In genomic region chr19:41907079-41907760, GRCm38 (mm10) we compare ENCODE assay signal across 14 mouse cellular contexts. TPM values are rescaled to one million over a fixed set of nuclear protein-coding genes. Genes with fewer than 3 reads are reported as not detected.
DNase-seq lines count a peak whose midpoint lies in the region; ATAC-seq and TF ChIP-seq lines count a peak whose summit lies in the region.
"Had no signal": no experiment of that assay in that cellular context is flagged by ENCODE, and none has a peak within 500 bp of the region (broad histone marks: within the 10 kb centered on the region; RNA-seq: fewer than 3 reads in every experiment).

No protein-coding gene starts in this region.

- no peaks in the 10 kb centered on the region for H3K4me1 ChIP-seq in lung, embryonic 14.5 days (ENCODE audit: insufficient read depth)
- peaks cover 46% of the 10 kb centered on the region for H3K4me1 ChIP-seq in liver, postnatal 0 days (ENCODE audit: insufficient read depth)

- peak; percentile 19 to 29 for DNase-seq in cerebellum, postnatal 25 days
- peak; percentile 80 for DNase-seq in lung, embryonic 14.5 days
- no peak for DNase-seq in lung, postnatal 25 days (ENCODE audit: low spot score)
- peak; percentile 66 for DNase-seq in kidney, adult 9 months
- peak; percentile 22 for DNase-seq in liver, postnatal 0 days
- DNase-seq in gastrocnemius, adult 8-10 months (ENCODE audit: low spot score in 2 of 2) = no peak
- no peak for DNase-seq in ovary, adult 18-20 months (ENCODE audit: low spot score)
- DNase-seq: adrenal gland, postnatal 10 days; cerebellum, adult 9-10 months; lung, adult 2 months; thymus, postnatal 25 days had no signal

- H3K9me3 ChIP-seq in lung, embryonic 14.5 days (ENCODE audit: low read depth, low read length) = no peaks in the 10 kb centered on the region
- H3K9me3 ChIP-seq in liver, postnatal 0 days (ENCODE audit: low read length) = no peaks in the 10 kb centered on the region

- no peak overlapping the region for H3K4me2 ChIP-seq in lung, embryonic 14.5 days
- peak overlapping the region; percentile 60 for H3K4me2 ChIP-seq in liver, postnatal 0 days (ENCODE audit: low read depth, low read length)

- no peaks in the 10 kb centered on the region for H3K36me3 ChIP-seq in lung, embryonic 14.5 days (ENCODE audit: insufficient read depth)
- H3K36me3 ChIP-seq in liver, postnatal 0 days (replicated peaks; ENCODE audit: insufficient read depth, low read length) = no peaks in the 10 kb centered on the region

- no peak for TF ChIP-seq CTCF in lung, embryonic 14.5 days (IDR thresholded peaks at IDR 0.05; ENCODE audit: low read depth)
- TF ChIP-seq CTCF in liver, postnatal 0 days (IDR thresholded peaks at IDR 0.05; ENCODE audit: low read depth) = no peak

- no peaks in the 10 kb centered on the region for H3K27me3 ChIP-seq in lung, embryonic 14.5 days (ENCODE audit: insufficient read depth, low read length)
- no peaks in the 10 kb centered on the region for H3K27me3 ChIP-seq in liver, postnatal 0 days (ENCODE audit: insufficient read depth, low read length)

- H3K4me3 ChIP-seq in lung, embryonic 14.5 days (ENCODE audit: low read depth, low read length) = no peak overlapping the region
- H3K4me3 ChIP-seq in liver, postnatal 0 days (ENCODE audit: low read depth, low read length) = peak overlapping the region; percentile 2; the same call in 1 of the 2 replicates
- H3K4me3 ChIP-seq: myocyte had no signal

- no peak for ATAC-seq in cerebellum, adult (ENCODE audit: insufficient number of reproducible peaks, low FRiP score, low TSS enrichment)
- ATAC-seq in lung, embryonic 14.5 days (ENCODE audit: insufficient read depth) = no peak
- peak; percentile 7; the same call in 1 of the 2 replicates for ATAC-seq in liver, postnatal 0 days
- ATAC-seq: hindbrain, embryonic 16.5 days had no signal

- WGBS in lung, embryonic 14.5 days = 16% methylated on average over 8 of the region's 8 CpGs
- 44% methylated on average over 8 of the region's 8 CpGs for WGBS in liver, postnatal 0 days (ENCODE audit: insufficient replicate concordance)

- H3K9ac ChIP-seq in lung, embryonic 14.5 days = no peak overlapping the region
- 0 out of 2 replicates have a peak overlapping the region, but pooled peaks have one; percentile 3 for H3K9ac ChIP-seq in liver, postnatal 0 days (replicated peaks)

- peak; percentile 74 for TF ChIP-seq EP300 in liver, postnatal 0 days (IDR thresholded peaks at IDR 0.05; ENCODE audit: low read depth)

- no peak overlapping the region for H3K27ac ChIP-seq in lung, embryonic 14.5 days (ENCODE audit: low read depth)
- H3K27ac ChIP-seq in liver, postnatal 0 days (ENCODE audit: low read depth) = peak overlapping the region; percentile 75

RNA-seq across cellular contexts. Expression of gene Pgam1, which starts 4.5 kb away (rescaled TPM):
- 662 and 692 TPM in 2 replicates for polyA plus RNA-seq in lung, embryonic 14.5 days (2014; fragmentation: Nextera tagmentation; extraction: Ambion mirVana)
- polyA plus RNA-seq in liver, postnatal 0 days (2015; fragmentation: Nextera tagmentation; extraction: Ambion mirVana) = 153 and 183 TPM in 2 replicates
- 10 to 100 TPM; 11.0 to 34.9 (median 15.0) TPM for total RNA-seq in gastrocnemius, adult 8-10 months (2022)

RNA-seq across cellular contexts. Expression of gene Rrp12, which starts 11.2 kb away (rescaled TPM):
- polyA plus RNA-seq in lung, embryonic 14.5 days (2014; fragmentation: Nextera tagmentation; extraction: Ambion mirVana) = 13.6 and 15.6 TPM in 2 replicates
- 4.1 and 4.3 TPM in 2 replicates for polyA plus RNA-seq in liver, postnatal 0 days (2015; fragmentation: Nextera tagmentation; extraction: Ambion mirVana)
- total RNA-seq in gastrocnemius, adult 8-10 months (2022) = 10 to 100 TPM; 30.0 to 34.9 (median 32.2) TPM

RNA-seq across cellular contexts. Expression of gene Exosc1, which starts 26.0 kb away (rescaled TPM):
- polyA plus RNA-seq in lung, embryonic 14.5 days (2014; fragmentation: Nextera tagmentation; extraction: Ambion mirVana) = 84.5 and 93.0 TPM in 2 replicates
- 31.3 and 34.5 TPM in 2 replicates for polyA plus RNA-seq in liver, postnatal 0 days (2015; fragmentation: Nextera tagmentation; extraction: Ambion mirVana)
- total RNA-seq in gastrocnemius, adult 8-10 months (2022) = 10 to 100 TPM; 16.0 to 21.6 (median 18.6) TPM

RNA-seq across cellular contexts. Expression of gene Zdhhc16, which starts 26.1 kb away (rescaled TPM):
- 73.4 and 80.8 TPM in 2 replicates for polyA plus RNA-seq in lung, embryonic 14.5 days (2014; fragmentation: Nextera tagmentation; extraction: Ambion mirVana)
- 22.6 and 24.9 TPM in 2 replicates for polyA plus RNA-seq in liver, postnatal 0 days (2015; fragmentation: Nextera tagmentation; extraction: Ambion mirVana)
- total RNA-seq in gastrocnemius, adult 8-10 months (2022) = 10 to 100 TPM; 21.3 to 24.1 (median 23.2) TPM

RNA-seq across cellular contexts. Expression of gene Frat2, which starts 59.3 kb away (rescaled TPM):
- polyA plus RNA-seq in lung, embryonic 14.5 days (2014; fragmentation: Nextera tagmentation; extraction: Ambion mirVana) = 2.4 and 2.6 TPM in 2 replicates
- 3.3 and 3.7 TPM in 2 replicates for polyA plus RNA-seq in liver, postnatal 0 days (2015; fragmentation: Nextera tagmentation; extraction: Ambion mirVana)
- 10 to 100 TPM in 3 of 4 experiments, 1 to 10 TPM in 1; 4.5 to 15.5 (median 12.5) TPM for total RNA-seq in gastrocnemius, adult 8-10 months (2022)

Comparison
In these comparisons a context has a peak if more than half of its experiments do, and no peak if none do; other contexts are left out.
1. DNase-seq: peak in cerebellum, postnatal 25 days (2 of 2), lung, embryonic 14.5 days (single experiment), kidney, adult 9 months (single experiment) and liver, postnatal 0 days (single experiment); none in lung, postnatal 25 days (single experiment), gastrocnemius, adult 8-10 months (0 of 2) and ovary, adult 18-20 months (single experiment).